Mouse (Mus musculus) hindbrain, postnatal 0 days (tissue): ENCODE data around the gene Stat6. TPM values are rescaled to one million over a fixed set of nuclear protein-coding genes. Genes with fewer than 3 reads are reported as not detected.

Experiments
- ATAC-seq: fragments of 200-750 bp; cut with Nextera tagmentation; 2 replicates; pipeline ENCODE4 v1.8.0; 2017; ENCODE audit warnings: mild to moderate bottlenecking, moderate TSS enrichment, moderate library complexity
- DNase-seq: peaks from one replicate; pipeline ENCODE4 v3.0.0-alpha.2; 2015; ENCODE audit warnings: low spot score
- H3K27ac ChIP-seq: fragments of 300-500 bp; sonication (generic); 2 replicates; pipeline ENCODE4 v1.5.1; 2014; ENCODE audit warnings: mild to moderate bottlenecking
- H3K27me3 ChIP-seq: fragments of 300-500 bp; sonication (generic); 2 replicates; pipeline ENCODE4 v1.6.1; 2014; ENCODE audit warnings: low read length, mixed read lengths; ENCODE audit not compliant: insufficient read depth
- H3K36me3 ChIP-seq: fragments of 300-500 bp; sonication (generic); 2 replicates; pipeline ENCODE4 v1.6.1; 2014; ENCODE audit warnings: low read length, mixed read lengths; ENCODE audit not compliant: insufficient read depth
- H3K4me1 ChIP-seq: fragments of 300-500 bp; sonication (generic); 2 replicates; pipeline ENCODE4 v1.6.1; 2014; ENCODE audit warnings: antibody characterized with exemption, low read length, mixed read lengths; ENCODE audit not compliant: insufficient read depth
- H3K4me2 ChIP-seq: fragments of 300-500 bp; sonication (generic); 2 replicates; pipeline ENCODE4 v1.6.1; 2014; ENCODE audit warnings: low read depth, mild to moderate bottlenecking, low read length, moderate library complexity, mixed read lengths
- H3K4me3 ChIP-seq: fragments of 300-500 bp; sonication (generic); 2 replicates; pipeline ENCODE4 v1.5.1; 2014; ENCODE audit warnings: low read length
- H3K9ac ChIP-seq: fragments of 300-500 bp; sonication (generic); replicated peaks from 2 replicates; pipeline ENCODE4 v1.6.1; 2014; ENCODE audit warnings: mild to moderate bottlenecking, low read length, moderate library complexity, mixed read lengths
- H3K9me3 ChIP-seq: fragments of 300-500 bp; sonication (generic); 2 replicates; pipeline ENCODE4 v1.6.1; 2016; ENCODE audit warnings: low read length, mixed read lengths
- CTCF ChIP-seq: IDR thresholded peaks from 2 replicates; pipeline ENCODE4 v1.5.1; 2016; ENCODE audit warnings: antibody characterized with exemption, control low read depth, low read depth
- WGBS: fragments of 180-500 bp; shearing (Covaris S2); extraction: QIAGEN DNeasy Blood & Tissue Kit; methylation state at CpG from one replicate; pipeline ENCODE4 v1.1.7; 2014; 5-methylcytosine and 5-hydroxymethylcytosine counted together
- polyA plus RNA-seq: library from polyadenylated mRNA; unstranded; fragments of >200 nt; fragmentation: Nextera tagmentation; extraction: Ambion mirVana; gene quantifications from 2 replicates; pipeline ENCODE4 v1.2.1, GENCODE M21; 2015
- total RNA-seq: library from RNA; depleted of rRNA; stranded (reverse); fragments of >200 nt; gene quantifications from 2 replicates; pipeline ENCODE4 v1.2.3, GENCODE M21; 2014; rRNA removed

Stat6 gene
- total and polyA plus RNA-seq, 2 experiments from 2014 or later, result 4.7 to 5.3 TPM

GRCm38 (mm10) chr10:127710331-127710730 lies 67.5 kb downstream of the Stat6 start:
- Histone ChIP-seq H3K9ac (no peak overlapping the region), H3K4me1 (no peaks in the 10 kb centered on the region), H3K36me3 (no peaks in the 10 kb centered on the region), H3K9me3 (no peaks in the 10 kb centered on the region), H3K4me3 (no peak overlapping the region), H3K4me2 (no peak overlapping the region), H3K27ac (no peak overlapping the region), H3K27me3 (no peaks in the 10 kb centered on the region)
- no peak for TF ChIP-seq CTCF
- DNase-seq (no peak), ATAC-seq (no peak)
- 72% methylated on average over 13 of the region's 13 CpGs for WGBS

Other genes with a start within 250 kb of the Stat6 start
- gene Stac3, start 141.3 kb upstream of the Stat6 start, total RNA-seq, result 0.68 and 3.7 TPM in 2 replicates
- gene Stac3, start 141.3 kb upstream of the Stat6 start, polyA plus RNA-seq, result 1.4 and 1.7 TPM in 2 replicates
- gene Ndufa4l2, start 128.0 kb upstream of the Stat6 start, total RNA-seq, result 11.0 and 21.9 TPM in 2 replicates
- gene Ndufa4l2, start 128.0 kb upstream of the Stat6 start, polyA plus RNA-seq, result 16.7 and 17.4 TPM in 2 replicates
- gene Shmt2, start 120.5 kb upstream of the Stat6 start, total RNA-seq, result 66.1 and 91.1 TPM in 2 replicates
- gene Shmt2, start 120.5 kb upstream of the Stat6 start, polyA plus RNA-seq, result 49.7 and 49.9 TPM in 2 replicates
- 26.0 and 33.5 TPM in 2 replicates for gene Nxph4, start 108.4 kb upstream of the Stat6 start, total RNA-seq
- 134 and 146 TPM in 2 replicates for gene Nxph4, start 108.4 kb upstream of the Stat6 start, polyA plus RNA-seq
- gene Lrp1, start 21.8 kb upstream of the Stat6 start, total RNA-seq, result 245 TPM in 2 replicates
- 73.7 and 75.5 TPM in 2 replicates for gene Lrp1, start 21.8 kb upstream of the Stat6 start, polyA plus RNA-seq
- gene Nemp1, start 23.9 kb downstream of the Stat6 start, total RNA-seq, result 2.8 and 4.1 TPM in 2 replicates
- gene Nemp1, start 23.9 kb downstream of the Stat6 start, polyA plus RNA-seq, result 2.2 and 3.0 TPM in 2 replicates
- 3.5 and 4.1 TPM in 2 replicates for gene Nab2, start 25.6 kb downstream of the Stat6 start, total RNA-seq
- 1.1 and 1.6 TPM in 2 replicates for gene Nab2, start 25.6 kb downstream of the Stat6 start, polyA plus RNA-seq
- 0.21 and 0.36 TPM in 2 replicates for gene Myo1a, start 62.2 kb downstream of the Stat6 start, total RNA-seq
- gene Myo1a, start 62.2 kb downstream of the Stat6 start, polyA plus RNA-seq, result 0.50 and 0.53 TPM in 2 replicates
- 2.3 and 5.4 TPM in 2 replicates for gene Tac2, start 81.5 kb downstream of the Stat6 start, total RNA-seq
- gene Tac2, start 81.5 kb downstream of the Stat6 start, polyA plus RNA-seq, result 5.6 and 6.7 TPM in 2 replicates
- gene Zbtb39, start 96.6 kb downstream of the Stat6 start, total RNA-seq, result 9.9 and 11.5 TPM in 2 replicates
- 2.4 and 2.5 TPM in 2 replicates for gene Zbtb39, start 96.6 kb downstream of the Stat6 start, polyA plus RNA-seq
- 1.9 and 2.9 TPM in 2 replicates for gene Gpr182, start 108.7 kb downstream of the Stat6 start, total RNA-seq
- gene Gpr182, start 108.7 kb downstream of the Stat6 start, polyA plus RNA-seq, result 2.3 TPM in 2 replicates
- gene Rdh1, start 116.7 kb downstream of the Stat6 start, total RNA-seq, result 0.14 TPM in 1 of 2 replicates, not detected in the other
- not detected in 2 replicates for gene Rdh1, start 116.7 kb downstream of the Stat6 start, polyA plus RNA-seq
- gene Rdh16f1, start 116.8 kb downstream of the Stat6 start, total RNA-seq, result not detected in 2 replicates
- gene Rdh16f1, start 116.8 kb downstream of the Stat6 start, polyA plus RNA-seq, result 0.50 and 0.54 TPM in 2 replicates
- 0.37 and 0.50 TPM in 2 replicates for gene Rdh9, start 133.4 kb downstream of the Stat6 start, total RNA-seq
- 0.09 and 0.16 TPM in 2 replicates for gene Rdh9, start 133.4 kb downstream of the Stat6 start, polyA plus RNA-seq
- 0.37 TPM in 1 of 2 replicates, not detected in the other for gene Rdh16, start 158.2 kb downstream of the Stat6 start, total RNA-seq
- gene Rdh16, start 158.2 kb downstream of the Stat6 start, polyA plus RNA-seq, result 0.06 TPM in 1 of 2 replicates, not detected in the other
- gene Rdh19, start 206.9 kb downstream of the Stat6 start, total RNA-seq, result not detected in 2 replicates
- not detected in 2 replicates for gene Rdh19, start 206.9 kb downstream of the Stat6 start, polyA plus RNA-seq
- not detected in 2 replicates for gene Rdh16f2, start 223.5 kb downstream of the Stat6 start, total RNA-seq
- gene Rdh16f2, start 223.5 kb downstream of the Stat6 start, polyA plus RNA-seq, result not detected in 2 replicates
- not detected in 2 replicates for gene Rdh7, start 245.8 kb downstream of the Stat6 start, total RNA-seq
- not detected in 2 replicates for gene Rdh7, start 245.8 kb downstream of the Stat6 start, polyA plus RNA-seq